ENCODE assay signal across 11 mouse cellular contexts in the genomic region with DNA sequence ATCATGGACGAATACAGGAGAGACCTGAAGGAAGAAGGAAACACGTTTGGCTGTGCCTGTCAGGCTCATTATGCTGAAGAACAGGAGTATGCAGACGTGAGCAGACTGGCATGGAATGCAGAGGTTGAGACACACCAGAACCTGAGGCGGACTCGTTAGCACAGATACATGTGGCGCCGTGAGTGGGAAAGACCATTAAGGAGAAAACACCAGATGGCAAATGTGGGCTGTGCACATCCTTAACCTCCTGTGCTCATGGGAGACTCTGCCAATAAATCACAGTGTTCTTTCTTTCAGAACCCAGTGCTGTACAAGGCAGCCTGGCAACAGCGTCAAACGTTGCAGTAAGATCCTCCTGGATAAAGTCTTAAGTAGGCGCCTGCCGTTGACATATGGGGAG. TPM values are rescaled to one million over a fixed set of nuclear protein-coding genes. Genes with fewer than 3 reads are reported as not detected.
A peak's percentile ranks its signal among the peaks of the same experiment; 100 is the strongest.
DNase-seq lines count a peak whose midpoint lies in the region; ATAC-seq lines count a peak whose summit lies in the region.
"Had no signal": no experiment of that assay in that cellular context is flagged by ENCODE, and none has a peak within 500 bp of the region (broad histone marks: within the 10 kb centered on the region; RNA-seq: fewer than 3 reads in every experiment).

No protein-coding gene starts in this region.

- peak; percentile 31; the same call in 1 of the 2 replicates for ATAC-seq in intestine, embryonic 15.5 days
- ATAC-seq in intestine, embryonic 16.5 days = no peak

- H3K9ac ChIP-seq in intestine, embryonic 15.5 days = no peak overlapping the region
- H3K9ac ChIP-seq in intestine, embryonic 16.5 days (ENCODE audit: low read depth, low read length) = no peak overlapping the region

- H3K4me3 ChIP-seq in intestine, embryonic 15.5 days (replicated peaks) = no peak overlapping the region
- H3K4me3 ChIP-seq in intestine, embryonic 16.5 days (ENCODE audit: low read length) = no peak overlapping the region

- H3K36me3 ChIP-seq in intestine, embryonic 15.5 days = no peaks in the 10 kb centered on the region
- H3K36me3 ChIP-seq in intestine, embryonic 16.5 days (ENCODE audit: control insufficient read depth, insufficient read depth, low read length) = no peaks in the 10 kb centered on the region

- peak; percentile 36 for DNase-seq in embryo, embryonic 10.5 days (ENCODE audit: low spot score)
- DNase-seq in layer of hippocampus, adult 9-11 months = peak; percentile 82
- DNase-seq in retina, embryonic 14.5 days (ENCODE audit: low spot score) = peak; percentile 8
- no peak for DNase-seq in T-cell, adult 2 months (ENCODE audit: low spot score)
- no peak for DNase-seq in ovary, postnatal 36 days (ENCODE audit: low spot score)
- DNase-seq in heart, postnatal 10 days = no peak
- DNase-seq: adrenal gland, adult 8-10 months; kidney, adult 18-20 months; lung, adult 18-20 months had no signal

- no peaks in the 10 kb centered on the region for H3K4me1 ChIP-seq in intestine, embryonic 15.5 days (replicated peaks)
- H3K4me1 ChIP-seq in intestine, embryonic 16.5 days (ENCODE audit: control insufficient read depth, insufficient read depth, low read length) = no peaks in the 10 kb centered on the region

- intact Hi-C loops in heart, postnatal 10 days (cut with DNase I) = no loop called here

- no peak overlapping the region for H3K27ac ChIP-seq in intestine, embryonic 15.5 days
- no peak overlapping the region for H3K27ac ChIP-seq in intestine, embryonic 16.5 days (ENCODE audit: low read length)

- no peak overlapping the region for H3K4me2 ChIP-seq in intestine, embryonic 15.5 days (replicated peaks)
- H3K4me2 ChIP-seq in intestine, embryonic 16.5 days (ENCODE audit: low read depth, low read length) = no peak overlapping the region

- H3K9me3 ChIP-seq in intestine, embryonic 15.5 days = no peaks in the 10 kb centered on the region
- no peaks in the 10 kb centered on the region for H3K9me3 ChIP-seq in intestine, embryonic 16.5 days (ENCODE audit: control insufficient read depth, low read length)

- H3K27me3 ChIP-seq in intestine, embryonic 15.5 days (replicated peaks) = no peaks in the 10 kb centered on the region
- H3K27me3 ChIP-seq in intestine, embryonic 16.5 days (replicated peaks; ENCODE audit: control insufficient read depth, insufficient read depth, low read length) = no peaks in the 10 kb centered on the region

- WGBS in intestine, embryonic 15.5 days = 36% methylated on average over 11 of the region's 11 CpGs
- WGBS in intestine, embryonic 16.5 days = 50% methylated on average over 11 of the region's 11 CpGs

RNA-seq across cellular contexts. Expression of a gene that starts 20.7 kb away (rescaled TPM):
- not detected in 2 replicates for polyA plus RNA-seq in intestine, embryonic 15.5 days (2015; fragmentation: Nextera tagmentation; extraction: Ambion mirVana)
- not detected in 2 replicates for polyA plus RNA-seq in intestine, embryonic 16.5 days (2015; fragmentation: Nextera tagmentation; extraction: Ambion mirVana)
- total RNA-seq in heart, postnatal 10 days (2021) = not detected
- total RNA-seq: adrenal gland, adult 8-10 months had no signal

Comparison
In these comparisons a context has a peak if more than half of its experiments do, and no peak if none do; other contexts are left out.
1. DNase-seq: peak in embryo, embryonic 10.5 days (single experiment), layer of hippocampus, adult 9-11 months (single experiment) and retina, embryonic 14.5 days (single experiment); none in T-cell, adult 2 months (single experiment), ovary, postnatal 36 days (single experiment) and heart, postnatal 10 days (0 of 2).